Mouse (Mus musculus): ENCODE measurements around the gene Smurf1.

DNA sequence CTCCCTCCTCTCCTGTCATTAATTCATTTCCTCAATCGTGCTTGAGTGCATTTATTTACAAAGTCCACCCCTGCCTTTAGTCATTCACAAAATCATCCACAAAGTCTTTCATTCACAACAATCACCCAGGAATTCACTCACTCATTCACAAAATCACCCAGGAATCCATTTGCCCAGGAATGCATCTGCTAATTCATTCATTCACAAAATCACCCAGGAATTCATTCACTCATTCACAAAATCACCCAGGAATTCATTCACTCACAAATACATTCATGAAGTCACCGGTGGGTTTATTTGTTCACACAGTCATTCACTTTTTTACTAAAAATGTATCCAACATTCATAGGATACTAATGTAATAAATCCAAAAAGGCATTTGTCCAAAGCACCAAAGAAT, 24.4 kb upstream of the Smurf1 start:
- TF ChIP-seq POLR2A (IDR thresholded peaks at IDR 0.05; ENCODE audit: low read depth, low read length) (no peak), CTCF (conservative IDR thresholded peaks at IDR 0.05; ENCODE audit: insufficient read depth, insufficient read length, low read depth, low read length) (no peak)

Data from kidney, adult 2 months (tissue).